Mouse (Mus musculus): ENCODE data around the gene Ccdc150.

DNA sequence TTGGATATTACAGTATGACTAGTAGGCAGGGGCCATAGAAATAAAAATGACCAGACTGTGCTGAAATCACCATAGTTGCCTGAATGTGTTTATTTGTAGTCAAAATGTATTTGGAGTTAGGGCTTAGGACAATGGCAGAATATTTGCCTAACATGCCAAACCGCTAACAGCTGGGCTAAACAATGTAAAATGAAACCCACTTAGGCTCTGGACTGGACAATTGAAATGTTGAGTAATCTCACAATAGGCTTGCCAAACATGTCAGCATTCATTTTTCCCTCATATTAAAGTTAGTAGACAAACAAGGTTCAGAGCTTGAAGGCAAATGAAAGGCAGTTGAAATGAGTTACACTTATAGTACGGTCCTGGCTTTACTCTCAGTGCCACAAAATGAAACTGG lies 76.2 kb downstream of the Ccdc150 start:
- TF ChIP-seq POLR2A (IDR thresholded peaks at IDR 0.05; ENCODE audit: insufficient read length, low read depth) (no peak), TCF12 (IDR thresholded peaks at IDR 0.05; ENCODE audit: insufficient read depth, poor library complexity, severe bottlenecking) (no peak)

Data from myocyte (in vitro differentiated cells).